Mouse (Mus musculus) embryonic facial prominence, embryonic 13.5 days (tissue): ENCODE measurements around the gene Gm49510. TPM values are rescaled to one million over a fixed set of nuclear protein-coding genes. Genes with fewer than 3 reads are reported as not detected.

Source experiments
- ATAC-seq: fragments of 200-750 bp; cut with Nextera tagmentation; 2 replicates; pipeline ENCODE4 v1.8.0; 2017; ENCODE audit warnings: low read depth; ENCODE audit not compliant: insufficient number of reproducible peaks, insufficient read depth, low FRiP score, low TSS enrichment
- H3K27ac ChIP-seq: fragments of 300-500 bp; sonication (generic); 2 replicates; pipeline ENCODE4 v1.5.1; 2015; ENCODE audit warnings: moderate library complexity, mild to moderate bottlenecking, inconsistent platforms
- H3K27me3 ChIP-seq: fragments of 300-500 bp; sonication (generic); 2 replicates; pipeline ENCODE4 v1.6.1; 2015; ENCODE audit warnings: mild to moderate bottlenecking, inconsistent platforms
- H3K36me3 ChIP-seq: fragments of 300-500 bp; sonication (generic); 2 replicates; pipeline ENCODE4 v1.6.1; 2015; ENCODE audit warnings: mild to moderate bottlenecking, inconsistent platforms
- H3K4me1 ChIP-seq: fragments of 300-500 bp; sonication (generic); 2 replicates; pipeline ENCODE4 v1.6.1; 2015; ENCODE audit warnings: inconsistent platforms
- H3K4me2 ChIP-seq: fragments of 300-500 bp; sonication (generic); 2 replicates; pipeline ENCODE4 v1.6.1; 2015; ENCODE audit warnings: moderate library complexity, mild to moderate bottlenecking, inconsistent platforms
- H3K4me3 ChIP-seq: fragments of 300-500 bp; sonication (generic); 2 replicates; pipeline ENCODE4 v1.5.1; 2015; ENCODE audit warnings: mild to moderate bottlenecking, inconsistent platforms
- H3K9ac ChIP-seq: fragments of 300-500 bp; sonication (generic); 2 replicates; pipeline ENCODE4 v1.6.1; 2015; ENCODE audit warnings: mild to moderate bottlenecking, inconsistent platforms
- H3K9me3 ChIP-seq: fragments of 300-500 bp; sonication (generic); 2 replicates; pipeline ENCODE4 v1.6.1; 2016; ENCODE audit warnings: inconsistent platforms
- WGBS: fragments of 180-500 bp; shearing (Covaris S2); methylation state at CpG from one replicate; pipeline ENCODE4 v1.1.7; 2015; ENCODE audit warnings: mixed read lengths; 5-methylcytosine and 5-hydroxymethylcytosine counted together
- polyA plus RNA-seq: library from polyadenylated mRNA; unstranded; fragments of >200 nt; fragmentation: Nextera tagmentation; extraction: Ambion mirVana; gene quantifications from 2 replicates; pipeline ENCODE4 v1.2.1, GENCODE M21; 2015

The Gm49510 gene
- polyA plus RNA-seq, 1 experiment from 2014 or later, result 0.18 TPM

DNA sequence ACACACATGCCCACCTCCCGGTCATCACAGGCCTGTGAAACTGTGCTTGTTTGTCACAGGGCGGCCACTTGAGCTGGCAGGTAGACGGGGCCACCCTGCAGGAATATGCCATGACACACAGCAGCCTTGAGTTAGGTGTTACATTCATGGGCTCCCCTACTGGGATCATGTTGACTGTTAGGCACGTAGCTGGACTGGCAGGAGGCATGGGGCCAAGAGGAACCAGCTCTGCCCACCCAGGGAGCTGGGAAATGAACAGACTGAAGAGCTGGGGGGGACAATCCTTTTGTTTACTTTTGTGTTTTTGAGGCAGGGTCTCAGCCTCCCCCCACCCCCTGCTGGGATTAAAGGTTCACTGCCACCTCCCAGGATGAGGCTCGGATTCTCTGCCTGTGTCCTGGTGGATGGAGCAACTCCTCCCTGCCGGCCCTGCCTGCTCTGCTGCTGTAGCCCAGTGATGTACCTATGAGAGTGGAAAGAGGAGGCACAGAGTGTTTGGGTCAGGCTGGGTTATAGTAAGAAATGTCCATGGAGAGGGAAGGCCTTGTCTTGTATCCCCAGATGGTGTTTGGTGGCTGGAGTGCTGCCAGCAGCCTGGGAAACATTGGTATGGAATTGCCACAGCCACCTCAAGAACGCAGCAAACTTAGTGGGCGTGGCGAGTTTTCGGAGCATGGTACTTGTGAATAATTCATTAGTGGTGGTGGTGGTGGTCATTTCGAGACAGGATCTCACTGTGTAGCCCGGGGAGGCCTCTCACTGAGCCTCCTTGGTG, 16.8 kb downstream of the Gm49510 start:
- Histone ChIP-seq H3K4me2 (peak overlapping the region; percentile 92), H3K27me3 (no peaks in the 10 kb centered on the region), H3K9ac (peak overlapping the region; percentile 85), H3K9me3 (no peaks in the 10 kb centered on the region), H3K36me3 (peaks cover 25% of the 10 kb centered on the region), H3K4me1 (peaks cover 44% of the 10 kb centered on the region), H3K27ac (peak overlapping the region; percentile 66), H3K4me3 (peak overlapping the region; percentile 76)
- 43% methylated on average over 12 of the region's 12 CpGs for WGBS
- no peak for ATAC-seq

DNA sequence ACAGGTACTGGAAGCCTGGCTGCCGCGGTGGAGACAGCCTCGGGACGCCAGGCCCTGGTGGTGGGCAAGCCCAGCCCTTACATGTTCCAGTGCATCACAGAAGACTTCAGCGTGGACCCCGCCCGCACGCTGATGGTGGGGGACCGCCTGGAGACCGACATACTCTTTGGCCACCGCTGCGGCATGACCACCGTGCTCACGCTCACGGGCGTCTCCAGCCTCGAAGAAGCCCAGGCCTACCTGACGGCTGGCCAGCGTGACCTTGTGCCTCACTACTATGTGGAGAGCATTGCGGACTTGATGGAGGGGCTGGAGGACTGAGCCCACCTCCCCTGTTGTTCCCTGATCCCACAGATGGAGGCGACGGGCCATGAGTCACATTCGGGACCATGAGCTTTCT, 18.7 kb downstream of the Gm49510 start:
- Histone ChIP-seq H3K4me2 (no peak overlapping the region), H3K9me3 (no peaks in the 10 kb centered on the region), H3K27ac (no peak overlapping the region), H3K36me3 (peaks cover 20% of the 10 kb centered on the region), H3K4me1 (peaks cover 44% of the 10 kb centered on the region), H3K9ac (peak overlapping the region; percentile 27; the same call in 1 of the 2 replicates), H3K4me3 (no peak overlapping the region), H3K27me3 (no peaks in the 10 kb centered on the region)
- no peak for ATAC-seq
- WGBS, result 92% methylated on average over 23 of the region's 23 CpGs

- Histone ChIP-seq H3K27me3 (no peaks in the 10 kb centered on the region), H3K36me3 (peaks cover 20% of the 10 kb centered on the region), H3K9ac (no peak overlapping the region), H3K4me1 (peaks cover 48% of the 10 kb centered on the region), H3K27ac (no peak overlapping the region), H3K4me2 (no peak overlapping the region), H3K9me3 (no peaks in the 10 kb centered on the region), H3K4me3 (no peak overlapping the region)
- no peak for ATAC-seq
- WGBS, result 80% methylated on average over 12 of the region's 12 CpGs
Observed at GRCm38 (mm10) chr15:78919914-78920313, 20.4 kb downstream of the Gm49510 start.

GRCm38 (mm10) chr15:78922700-78923099, 23.2 kb downstream of the Gm49510 start:
- H3K9me3 ChIP-seq, result no peaks in the 10 kb centered on the region
- no peak overlapping the region for H3K4me3 ChIP-seq
- 0 out of 2 replicates have a peak overlapping the region, but pooled peaks have one; percentile 77 for H3K27ac ChIP-seq
- H3K9ac ChIP-seq, result no peak overlapping the region
- H3K4me1 ChIP-seq, result peaks cover 45% of the 10 kb centered on the region
- WGBS, result 83% methylated on average over 7 of the region's 7 CpGs
- H3K4me2 ChIP-seq, result no peak overlapping the region
- no peak for ATAC-seq
- no peaks in the 10 kb centered on the region for H3K27me3 ChIP-seq
- H3K36me3 ChIP-seq, result peaks cover 18% of the 10 kb centered on the region

DNA sequence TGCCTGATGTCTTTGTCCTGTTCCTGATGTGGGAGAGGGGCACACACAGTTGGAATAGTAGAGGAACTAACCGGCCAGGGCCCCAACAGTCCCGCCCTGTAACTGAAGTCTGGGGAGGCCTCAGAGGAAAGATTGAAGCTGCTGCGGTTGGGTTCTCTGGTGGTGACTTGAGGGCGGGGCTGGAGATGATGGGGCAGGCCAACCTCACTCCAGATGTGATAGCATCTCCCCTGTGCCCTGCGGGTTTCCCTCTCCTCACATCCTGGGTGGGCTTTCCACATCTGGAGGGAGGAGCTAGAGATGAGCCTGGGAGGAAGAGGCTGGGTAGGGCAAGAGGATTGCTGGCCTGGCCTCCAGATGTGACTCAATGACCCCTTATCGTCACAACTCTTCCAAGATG, 24.1 kb downstream of the Gm49510 start:
- no peaks in the 10 kb centered on the region for H3K9me3 ChIP-seq
- peaks cover 47% of the 10 kb centered on the region for H3K4me1 ChIP-seq
- no peaks in the 10 kb centered on the region for H3K27me3 ChIP-seq
- no peak overlapping the region for H3K4me3 ChIP-seq
- no peak for ATAC-seq
- H3K9ac ChIP-seq, result peak overlapping the region; percentile 49; the same call in 1 of the 2 replicates
- peak overlapping the region; percentile 5; the same call in 1 of the 2 replicates for H3K4me2 ChIP-seq
- 34% methylated on average over 6 of the region's 6 CpGs for WGBS
- peak overlapping the region; percentile 77 for H3K27ac ChIP-seq
- peaks cover 11% of the 10 kb centered on the region for H3K36me3 ChIP-seq

DNA sequence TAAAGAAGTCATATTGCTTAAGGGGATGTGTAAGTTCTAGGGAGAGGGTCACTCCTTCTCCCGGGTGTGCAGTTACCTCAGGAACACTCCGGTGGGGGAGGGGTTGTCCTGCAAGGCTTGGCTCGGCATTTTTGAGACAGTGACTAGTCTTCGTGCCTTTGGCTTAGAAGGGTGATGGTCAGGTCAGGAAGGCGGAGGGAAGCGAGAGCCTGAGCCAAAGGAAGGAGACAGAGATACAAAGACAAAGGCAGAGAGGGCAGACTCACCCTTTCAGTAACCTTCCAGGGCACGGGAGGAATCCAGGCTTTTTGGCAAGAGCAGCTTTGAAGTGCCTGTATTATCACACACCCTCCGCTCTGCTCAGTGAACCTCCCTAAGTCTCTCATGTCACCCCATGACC, 25.7 kb downstream of the Gm49510 start:
- Histone ChIP-seq H3K27ac (peak overlapping the region; percentile 99), H3K9me3 (no peaks in the 10 kb centered on the region), H3K9ac (peak overlapping the region; percentile 71; the same call in 1 of the 2 replicates), H3K36me3 (peaks cover 10% of the 10 kb centered on the region), H3K27me3 (no peaks in the 10 kb centered on the region), H3K4me1 (peaks cover 59% of the 10 kb centered on the region), H3K4me2 (peak overlapping the region; percentile 89), H3K4me3 (no peak overlapping the region)
- 37% methylated on average over 8 of the region's 8 CpGs for WGBS
- ATAC-seq, result no peak

- H3K4me3 ChIP-seq, result peak within 1 kb of the TSS; percentile 61
- no peaks in the 10 kb centered on the region for H3K27me3 ChIP-seq
- peak within 1 kb of the TSS; percentile 99 for H3K27ac ChIP-seq
- WGBS, result 3% methylated on average over 20 of the region's 20 CpGs
- peaks cover 65% of the 10 kb centered on the region for H3K4me1 ChIP-seq
- peak within 1 kb of the TSS; percentile 82 for H3K9ac ChIP-seq
- H3K9me3 ChIP-seq, result no peaks in the 10 kb centered on the region
- H3K4me2 ChIP-seq, result peak within 1 kb of the TSS; percentile 89
- H3K36me3 ChIP-seq, result peaks cover 19% of the 10 kb centered on the region
- ATAC-seq, result peak; percentile 82
Observed at GRCm38 (mm10) chr15:78926021-78926919, 26.8 kb downstream of the Gm49510 start, which contains the start of gene Lgals1. Gene Lgals1 (plus strand): TSS chr15:78926725.

DNA sequence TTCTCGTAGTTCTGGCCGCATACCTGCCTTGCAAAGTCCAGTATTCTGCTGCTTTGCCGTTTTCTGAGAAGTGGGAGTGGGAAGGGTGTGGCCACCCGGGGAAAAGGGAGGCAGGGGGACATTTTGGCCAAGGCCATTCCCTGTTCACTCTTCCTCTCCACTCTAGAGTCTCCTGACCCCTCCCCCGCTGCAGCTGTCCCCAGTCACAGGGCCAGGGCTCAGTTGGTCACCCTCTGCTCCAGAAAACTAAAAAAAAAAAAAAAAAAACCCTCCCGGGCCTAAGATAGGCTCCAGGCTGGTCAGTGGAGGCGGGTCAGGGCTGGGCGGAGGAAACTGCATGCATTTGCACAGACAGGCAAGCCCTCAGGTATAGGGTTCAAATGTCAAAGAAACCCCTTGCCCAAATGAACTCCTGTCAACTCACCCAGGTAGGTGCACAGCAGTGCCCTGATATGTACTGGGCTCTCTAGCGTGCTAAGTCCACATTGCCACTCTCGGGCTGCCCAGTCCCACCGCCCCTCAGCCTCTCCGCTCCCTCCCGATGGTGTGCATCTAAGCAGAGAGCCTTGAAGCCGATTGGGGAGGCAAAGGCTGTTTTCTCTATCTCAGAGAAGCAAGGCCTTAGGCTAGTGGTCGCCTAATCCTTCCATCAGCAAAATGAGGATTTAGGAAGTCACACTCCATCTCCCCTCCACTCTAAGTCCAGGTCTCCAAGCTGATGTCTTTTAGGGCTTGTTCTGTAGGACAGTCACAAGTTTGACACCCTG, 27.7 kb downstream of the Gm49510 start:
- H3K4me2 ChIP-seq, result peak overlapping the region; percentile 89
- ATAC-seq, result no peak
- H3K4me1 ChIP-seq, result peaks cover 68% of the 10 kb centered on the region
- 10% methylated on average over 15 of the region's 15 CpGs for WGBS
- peak overlapping the region; percentile 61 for H3K4me3 ChIP-seq
- peaks cover 19% of the 10 kb centered on the region for H3K36me3 ChIP-seq
- peak overlapping the region; percentile 82 for H3K9ac ChIP-seq
- H3K9me3 ChIP-seq, result no peaks in the 10 kb centered on the region
- peak overlapping the region; percentile 99 for H3K27ac ChIP-seq
- H3K27me3 ChIP-seq, result no peaks in the 10 kb centered on the region

DNA sequence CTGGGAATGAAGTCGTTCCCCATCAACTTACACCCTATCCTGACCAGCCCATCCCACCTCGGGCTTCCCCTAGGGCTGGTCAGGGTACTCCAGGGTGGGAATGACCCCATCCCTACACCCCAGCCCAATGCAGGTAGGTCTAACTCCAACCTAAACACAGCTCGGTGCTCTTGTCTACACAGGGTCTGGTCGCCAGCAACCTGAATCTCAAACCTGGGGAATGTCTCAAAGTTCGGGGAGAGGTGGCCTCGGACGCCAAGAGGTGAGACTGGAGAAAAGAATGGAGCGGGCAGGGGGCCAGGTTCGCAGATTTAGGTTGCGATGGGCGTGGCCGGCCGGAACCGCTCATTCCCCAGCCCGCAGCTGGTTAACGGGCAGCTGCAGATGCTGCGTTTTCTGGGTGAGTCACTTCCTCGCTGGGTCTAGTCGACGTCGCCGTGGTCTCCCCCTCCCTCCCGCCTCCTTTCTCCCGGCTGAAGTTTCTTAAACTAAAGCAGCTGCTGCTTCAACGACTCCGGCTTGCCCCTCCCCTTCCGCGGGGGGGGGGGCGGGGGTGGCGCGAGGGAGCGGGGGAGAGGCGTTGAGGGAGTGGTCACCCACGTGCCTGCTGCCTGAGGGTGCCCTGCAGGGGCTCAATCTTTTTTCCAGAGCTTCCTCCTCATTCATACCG, 28.5 kb downstream of the Gm49510 start:
- peaks cover 19% of the 10 kb centered on the region for H3K36me3 ChIP-seq
- H3K4me1 ChIP-seq, result peaks cover 65% of the 10 kb centered on the region
- peak overlapping the region; percentile 61 for H3K4me3 ChIP-seq
- no peaks in the 10 kb centered on the region for H3K9me3 ChIP-seq
- H3K9ac ChIP-seq, result peak overlapping the region; percentile 82
- H3K27me3 ChIP-seq, result no peaks in the 10 kb centered on the region
- 0% methylated on average over 28 of the region's 35 CpGs for WGBS
- H3K4me2 ChIP-seq, result peak overlapping the region; percentile 89
- peak overlapping the region; percentile 99 for H3K27ac ChIP-seq
- peak; percentile 59; the same call in 1 of the 2 replicates for ATAC-seq

- no peak for ATAC-seq
- Histone ChIP-seq H3K36me3 (peaks cover 19% of the 10 kb centered on the region), H3K27me3 (no peaks in the 10 kb centered on the region), H3K4me1 (peaks cover 59% of the 10 kb centered on the region), H3K9me3 (no peaks in the 10 kb centered on the region), H3K27ac (peak overlapping the region; percentile 99), H3K4me2 (peak overlapping the region; percentile 89), H3K9ac (peak overlapping the region; percentile 82), H3K4me3 (peak overlapping the region; percentile 61)
- WGBS, result 40% methylated on average over 8 of the region's 8 CpGs
Observed at GRCm38 (mm10) chr15:78928539-78928938, 29.1 kb downstream of the Gm49510 start.
